Mouse (Mus musculus): ENCODE results near the gene Smg1.

Gene Smg1

DNA sequence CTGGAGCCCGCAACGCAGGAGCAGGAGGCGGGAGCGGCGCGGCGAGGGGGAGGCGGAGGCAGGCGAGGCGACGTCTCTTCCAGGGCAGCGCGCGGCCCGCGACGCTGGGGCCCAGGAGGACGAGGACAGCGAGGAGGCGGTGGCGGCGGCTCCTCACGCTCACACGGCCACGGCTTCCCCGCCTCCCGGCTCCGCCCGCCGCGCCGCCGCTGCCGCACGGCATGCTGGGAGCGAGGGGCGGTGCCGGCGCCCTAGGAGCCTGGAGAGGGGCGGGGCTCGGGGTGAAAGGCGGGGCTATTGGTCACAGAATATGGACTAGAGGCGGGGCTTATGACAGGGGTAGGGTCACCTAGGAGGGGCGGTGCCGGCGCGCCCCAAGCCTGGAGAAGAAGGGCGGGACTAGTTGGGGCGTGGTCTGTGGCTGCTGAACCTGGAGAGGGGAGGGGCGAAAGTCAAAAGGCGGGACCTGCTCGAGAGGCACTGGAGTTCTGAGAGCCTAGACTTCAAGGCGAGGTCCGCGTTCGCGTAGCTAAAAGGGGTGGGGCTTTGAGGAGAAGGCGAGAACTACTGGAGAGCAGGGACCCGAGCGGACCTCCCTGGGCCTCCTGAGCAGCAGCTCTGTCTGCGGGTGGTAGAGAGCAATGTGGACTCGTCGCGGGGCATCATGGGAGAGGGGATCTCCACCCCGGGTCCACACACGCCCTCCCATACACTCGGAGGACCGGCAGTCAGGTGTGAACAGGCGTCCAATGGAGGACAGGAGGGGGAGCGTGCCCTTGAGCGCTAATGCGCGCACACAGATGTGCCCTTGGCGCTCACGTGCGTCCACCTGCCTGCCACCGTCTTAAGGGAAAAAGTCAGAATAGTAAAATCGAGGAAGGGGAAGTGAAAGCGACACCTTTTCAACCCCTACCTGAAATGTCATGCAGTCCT is at the start of gene Smg1:
Gene Smg1, minus strand, starts transcription at position 218 of the 933 bp plus-strand sequence.
- in situ Hi-C loops (cut with MboI, MseI) = no loop called here

DNA sequence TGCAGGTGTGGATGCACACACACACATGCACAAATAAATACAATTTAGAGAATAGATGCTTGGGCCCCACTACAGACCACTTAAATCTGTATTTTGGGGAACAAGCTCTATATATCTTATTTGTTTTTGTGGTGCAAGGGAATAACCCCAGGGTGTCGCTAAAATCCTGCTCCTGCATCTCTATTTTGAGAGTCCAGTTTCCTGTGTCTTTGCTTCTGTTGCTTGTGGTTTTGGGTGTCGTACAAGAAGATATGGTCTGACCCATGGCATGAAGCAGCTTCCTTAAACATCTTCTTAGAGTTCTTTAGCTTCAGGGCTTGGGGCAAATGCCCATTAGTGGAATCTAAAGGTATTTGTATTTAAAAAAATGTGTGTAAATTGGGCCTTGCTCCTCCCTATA is 39.7 kb upstream of the Smg1 start:
- in situ Hi-C loops (cut with MboI, MseI) = loop anchor here (25.0 kb wide), 1 partner anchor 896 kb away; the partner anchor contains the start of gene Xylt1

DNA sequence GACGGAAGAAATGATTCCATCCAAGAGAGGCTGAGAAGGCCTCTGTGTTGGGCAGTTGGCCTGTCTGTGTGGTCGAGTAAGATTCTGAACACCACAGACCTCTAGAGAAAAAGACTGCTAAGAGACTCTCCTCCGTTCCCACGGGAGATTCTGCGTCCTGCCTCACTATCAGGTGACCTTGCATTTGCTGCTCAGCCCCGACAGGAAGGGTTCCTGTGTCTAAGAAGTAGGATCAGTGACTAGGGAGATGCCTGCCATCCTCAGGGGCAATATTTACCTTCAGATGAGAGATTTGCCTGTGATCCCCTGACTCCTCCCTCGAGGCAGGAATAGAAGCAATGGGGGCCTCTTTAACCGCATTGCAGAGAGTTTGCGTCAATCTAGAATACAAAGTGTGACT is 39.1 kb upstream of the Smg1 start:
- in situ Hi-C loops (cut with MboI, MseI) = loop anchor here (25.0 kb wide), 1 partner anchor 895 kb away; the partner anchor contains the start of gene Xylt1

DNA sequence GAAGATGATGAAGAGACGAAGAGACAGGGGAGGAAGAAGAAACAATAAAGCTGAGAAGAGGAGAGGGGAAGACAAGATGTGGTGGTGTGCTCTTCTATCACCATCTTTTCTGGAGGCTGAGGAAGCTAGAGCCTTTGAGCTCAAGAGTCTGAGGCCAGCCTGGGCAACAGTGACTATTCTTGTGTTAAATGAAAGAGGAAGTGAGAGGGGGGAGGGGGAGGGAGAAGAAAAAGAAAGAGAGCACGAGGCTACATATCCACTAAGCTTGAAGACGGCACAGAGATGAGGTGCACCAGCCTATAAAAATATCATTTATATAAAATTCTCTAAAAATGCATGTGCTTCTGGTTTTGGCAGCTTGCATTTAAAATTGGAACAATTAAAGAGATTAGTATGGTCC is 36.1 kb upstream of the Smg1 start:
- in situ Hi-C loops (cut with MboI, MseI) = loop anchor here (5.0 to 25.0 kb wide), 2 partner anchors 52 to 892 kb away; partner anchors contain the start of gene Xylt1

DNA sequence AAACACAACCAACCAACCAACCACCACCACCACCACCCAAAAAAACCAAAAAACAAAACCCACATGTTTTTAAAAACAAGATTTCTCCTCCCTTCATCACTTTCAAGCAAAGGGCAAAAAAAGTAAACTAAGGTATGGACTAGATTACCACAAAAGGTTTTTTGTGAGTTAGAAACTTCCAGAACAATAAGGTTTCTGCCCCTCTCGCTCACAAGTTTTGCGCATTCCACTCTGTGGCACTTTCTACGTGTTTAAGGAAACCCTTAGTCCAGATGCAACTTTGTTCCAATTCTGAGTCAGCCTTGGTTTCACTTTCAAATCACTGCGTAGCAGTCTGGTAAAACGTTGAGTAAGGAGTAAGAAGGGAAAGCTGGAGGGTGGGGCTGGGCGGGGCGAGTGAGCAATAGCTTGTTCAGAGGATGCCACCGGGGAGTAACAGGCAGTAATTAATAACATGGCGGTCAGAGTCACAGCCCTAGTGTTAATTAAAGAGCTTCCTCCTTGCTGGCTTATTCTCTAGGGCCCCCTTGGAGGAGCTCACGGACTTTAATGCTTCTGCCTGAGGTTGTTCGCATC is 34.0 kb upstream of the Smg1 start:
- in situ Hi-C loops (cut with MboI, MseI) = loop anchor here (5.0 to 25.0 kb wide), 2 partner anchors 50 to 890 kb away; partner anchors contain the start of gene Xylt1

DNA sequence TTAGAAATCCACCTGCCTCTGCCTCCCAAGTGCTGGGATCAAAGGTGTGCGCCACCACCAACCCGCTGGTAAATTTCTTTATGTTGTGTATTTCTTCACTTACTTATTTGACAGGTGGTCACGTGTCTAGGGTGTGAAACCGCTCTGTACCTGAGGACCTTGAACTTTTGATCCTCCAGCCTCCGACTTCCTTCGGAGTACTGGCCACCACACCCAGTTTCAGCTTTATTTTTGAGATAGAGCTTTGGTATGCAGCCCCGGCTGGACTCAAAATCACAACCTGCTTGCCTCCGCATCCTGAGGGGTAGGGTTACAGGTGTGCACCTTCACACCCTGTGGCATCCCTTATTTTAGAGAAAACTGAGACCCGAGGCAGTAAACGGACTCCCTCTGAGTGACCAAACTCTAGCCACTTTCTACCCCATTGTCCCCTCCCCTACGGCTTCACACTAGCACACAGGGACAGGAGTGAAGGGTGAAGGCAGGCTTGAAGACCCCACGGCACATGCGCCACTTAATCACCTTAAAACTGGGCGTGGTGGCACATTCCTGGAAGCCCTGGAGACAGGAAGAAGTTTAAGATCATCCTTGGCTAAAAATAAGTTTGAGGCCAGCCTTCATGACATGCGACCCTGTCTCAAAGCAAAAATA is 33.3 kb upstream of the Smg1 start:
- in situ Hi-C loops (cut with MboI, MseI) = loop anchor here (5.0 to 25.0 kb wide), 2 partner anchors 50 to 890 kb away; partner anchors contain the start of gene Xylt1

DNA sequence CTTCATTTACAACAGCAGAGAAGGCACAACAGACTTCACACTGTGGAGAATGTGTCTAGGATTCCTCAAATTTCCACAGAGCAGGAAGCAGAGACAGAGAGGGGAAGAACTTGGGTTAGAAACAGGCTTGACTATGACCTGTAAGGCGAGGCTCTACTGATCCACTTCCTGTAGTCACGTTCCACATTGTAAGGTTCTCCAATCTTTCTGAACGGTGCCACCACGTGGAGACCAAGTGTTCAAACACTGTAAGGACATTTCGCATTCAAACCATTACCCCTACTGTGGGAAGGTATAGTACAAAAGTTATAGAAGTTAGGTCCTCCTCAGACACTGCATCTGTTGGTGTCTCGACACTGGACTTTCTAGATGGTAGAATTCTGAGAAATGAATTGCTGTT is 31.8 kb upstream of the Smg1 start:
- in situ Hi-C loops (cut with MboI, MseI) = loop anchor here (5.0 to 25.0 kb wide), 2 partner anchors 48 to 888 kb away; partner anchors contain the start of gene Xylt1

DNA sequence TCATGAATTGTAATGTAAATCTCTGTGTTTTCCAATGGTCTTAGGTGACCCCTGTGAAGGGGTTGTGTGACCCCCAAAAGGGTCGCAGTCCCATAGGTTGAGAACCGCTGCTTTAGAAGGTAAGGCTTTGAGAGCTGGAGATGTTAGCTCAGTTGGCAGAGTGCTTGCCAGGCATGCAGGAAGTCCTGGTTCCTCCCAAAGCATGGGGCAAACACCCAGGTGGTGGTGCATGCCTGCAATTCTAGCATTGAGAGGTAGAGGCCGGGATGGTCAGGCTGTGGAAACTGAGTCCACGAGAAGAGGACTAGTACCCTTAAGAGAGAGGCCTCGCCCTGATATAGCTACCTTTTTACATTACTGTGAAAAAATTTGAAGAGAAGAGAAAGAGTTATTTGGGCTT is 31.4 kb upstream of the Smg1 start:
- in situ Hi-C loops (cut with MboI, MseI) = loop anchor here (5.0 to 25.0 kb wide), 2 partner anchors 48 to 888 kb away; partner anchors contain the start of gene Xylt1

DNA sequence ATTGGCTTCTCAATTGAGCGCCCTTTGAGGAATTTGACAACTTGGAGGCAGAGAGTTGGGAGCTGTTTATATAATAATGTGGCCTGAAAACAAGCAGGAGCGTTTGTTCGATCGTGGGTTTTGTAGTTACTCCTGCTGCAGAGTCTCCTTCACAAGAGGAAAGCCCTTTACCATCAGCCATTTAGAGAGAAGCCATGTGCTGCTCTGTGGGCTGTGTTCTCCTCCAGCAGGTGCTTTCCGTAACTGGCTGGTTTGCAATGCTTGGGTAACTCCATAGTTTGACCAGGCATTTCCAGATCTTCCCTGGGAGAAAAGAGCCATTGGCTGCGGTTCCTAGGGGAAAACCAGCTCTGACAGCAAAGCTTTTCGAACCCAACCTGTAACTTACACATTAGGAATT is 30.7 kb upstream of the Smg1 start:
- in situ Hi-C loops (cut with MboI, MseI) = no loop called here

DNA sequence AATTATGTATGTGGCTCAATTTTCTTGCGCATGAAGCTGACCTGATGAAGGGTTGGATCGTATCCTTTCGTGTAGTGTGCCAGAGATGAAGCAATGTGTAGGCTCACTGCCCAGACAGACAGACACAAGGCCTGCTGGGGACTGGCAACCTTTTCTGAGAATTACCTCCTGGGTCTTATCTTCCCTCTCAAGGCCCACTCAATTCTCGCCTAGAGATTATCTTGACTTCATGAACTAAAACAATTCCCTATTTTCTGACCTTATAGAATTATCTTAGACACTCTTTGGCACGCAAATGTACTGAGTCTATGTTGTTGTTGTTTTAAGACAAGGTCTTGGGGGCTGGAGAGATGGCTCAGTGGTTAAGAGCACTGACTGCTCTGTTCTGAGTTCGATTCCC is 22.6 kb upstream of the Smg1 start:
- in situ Hi-C loops (cut with MboI, MseI) = no loop called here

DNA sequence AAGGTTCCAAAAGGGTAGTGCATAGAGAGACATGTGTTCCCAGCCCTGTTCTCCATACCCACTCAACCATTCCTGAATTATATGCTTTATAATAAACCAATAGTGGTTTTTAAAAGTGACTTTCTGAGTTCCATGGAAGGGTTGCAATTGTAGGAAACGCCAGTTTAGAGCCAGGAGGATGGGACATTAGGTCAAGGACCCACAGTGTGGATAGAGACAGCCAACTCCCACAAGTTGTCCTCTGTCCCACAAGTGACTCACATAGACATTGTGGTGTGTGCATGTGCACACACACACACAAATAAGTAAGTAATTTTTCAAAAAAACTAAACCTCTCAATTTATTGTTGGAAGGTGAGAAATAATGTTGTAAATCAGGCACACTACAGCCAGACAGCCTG is 20.1 kb upstream of the Smg1 start:
- in situ Hi-C loops (cut with MboI, MseI) = no loop called here

DNA sequence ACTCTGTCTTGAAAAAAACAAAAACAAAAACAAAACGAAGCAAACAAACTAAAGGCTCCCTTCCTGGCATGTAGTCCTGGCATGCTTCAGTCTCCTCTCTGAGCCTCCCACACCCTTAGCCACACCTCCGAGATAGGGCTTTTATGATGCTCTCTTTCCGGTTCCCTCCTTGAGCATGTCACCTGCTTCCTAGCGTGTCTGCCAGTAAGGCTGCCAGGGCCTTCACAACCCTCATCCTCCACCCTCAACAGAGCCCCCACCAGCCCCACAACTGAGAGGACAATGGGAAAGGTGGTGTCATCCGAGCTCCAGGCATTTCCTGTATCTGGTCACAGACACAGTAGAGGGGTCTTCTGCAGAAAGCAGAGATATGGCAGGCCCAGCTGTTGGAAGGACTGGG is 18.9 kb upstream of the Smg1 start:
- in situ Hi-C loops (cut with MboI, MseI) = no loop called here

DNA sequence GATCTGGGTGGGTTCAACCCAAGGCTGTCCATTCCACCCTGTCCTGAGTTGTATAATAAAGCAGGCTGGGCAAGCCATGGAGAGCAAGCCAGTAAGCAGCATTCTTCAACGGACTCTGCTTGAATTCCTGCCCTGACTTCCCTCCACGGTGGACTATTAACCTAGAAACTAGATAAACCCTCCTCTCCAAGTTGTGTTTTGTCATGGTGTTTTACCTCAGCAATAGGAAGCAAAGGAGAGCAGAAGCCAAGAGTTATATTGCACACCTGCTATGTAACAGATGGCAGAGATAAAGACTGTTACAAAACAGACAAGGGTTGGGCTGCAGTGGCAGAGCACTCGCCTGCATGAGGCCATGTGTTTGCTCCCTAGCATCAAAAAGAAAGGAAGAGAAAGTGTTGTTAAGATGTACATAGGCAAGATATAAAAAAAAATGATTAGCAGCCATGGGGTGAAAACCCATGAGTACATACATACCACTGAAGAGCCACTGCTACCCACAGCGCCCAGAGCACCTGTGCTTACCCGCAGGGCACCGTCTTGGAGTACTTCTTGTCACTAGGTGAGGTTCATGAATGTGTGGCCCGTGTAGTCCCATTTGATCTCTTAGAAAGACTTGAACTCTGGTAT is 16.3 kb upstream of the Smg1 start:
- in situ Hi-C loops (cut with MboI, MseI) = no loop called here

DNA sequence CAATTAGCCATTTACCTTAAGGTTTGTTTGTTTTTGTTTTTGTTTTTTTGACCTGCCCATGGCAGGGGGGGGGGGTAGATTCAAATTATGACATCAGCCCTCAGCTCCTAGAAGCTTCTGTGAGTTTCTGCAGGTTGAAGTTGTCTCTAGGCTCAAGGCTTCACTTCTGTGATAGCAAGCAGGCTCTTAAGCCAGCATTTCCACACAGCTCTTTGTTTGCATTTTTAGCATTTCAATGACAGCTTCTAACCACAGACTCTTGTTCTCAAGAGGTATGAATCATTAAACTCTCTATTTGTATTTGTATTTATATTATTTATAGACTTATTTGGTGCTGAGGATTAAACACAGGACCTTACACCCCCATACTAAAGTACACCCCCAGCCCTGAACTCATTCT is 15.0 kb upstream of the Smg1 start:
- in situ Hi-C loops (cut with MboI, MseI) = no loop called here

DNA sequence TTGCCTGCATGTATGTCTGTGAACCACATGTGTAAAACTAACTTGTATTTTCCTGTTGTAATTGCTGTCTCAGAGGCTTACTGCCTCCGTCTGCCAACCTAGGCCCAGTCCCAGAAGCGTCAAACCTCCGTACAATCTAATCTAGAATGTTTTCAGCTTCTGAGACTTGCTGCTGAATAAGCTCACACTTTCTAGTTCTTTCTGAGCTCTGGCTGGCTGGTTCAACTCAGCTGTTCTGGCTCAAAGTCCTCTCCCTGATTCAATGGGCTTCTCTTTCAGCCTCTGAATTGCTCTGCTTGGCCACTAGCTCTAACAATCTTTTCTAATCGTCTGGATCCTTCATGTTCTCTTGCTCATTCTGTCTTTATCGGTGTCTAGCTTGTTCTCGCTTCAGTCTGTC is 13.3 kb upstream of the Smg1 start:
- in situ Hi-C loops (cut with MboI, MseI) = no loop called here

DNA sequence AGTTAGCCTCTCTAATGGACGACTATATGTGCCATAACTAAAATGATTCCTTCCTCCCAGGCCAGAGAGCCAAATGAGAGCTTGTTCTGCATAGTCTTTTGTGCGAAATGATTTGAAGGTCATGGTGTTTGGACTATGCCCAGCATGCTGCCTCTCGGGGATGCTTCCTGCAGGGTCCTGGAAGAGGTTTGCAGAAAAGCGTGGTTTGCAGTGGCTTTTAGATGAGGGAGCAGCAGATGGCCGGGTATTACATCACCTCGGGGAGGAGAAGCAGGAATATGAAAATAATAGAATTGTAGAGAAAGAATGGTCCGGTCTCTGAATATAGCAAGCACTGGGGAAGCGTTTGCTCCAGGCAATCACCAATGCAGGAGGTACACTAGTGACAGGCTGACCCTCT is 11.0 kb upstream of the Smg1 start:
- in situ Hi-C loops (cut with MboI, MseI) = no loop called here

DNA sequence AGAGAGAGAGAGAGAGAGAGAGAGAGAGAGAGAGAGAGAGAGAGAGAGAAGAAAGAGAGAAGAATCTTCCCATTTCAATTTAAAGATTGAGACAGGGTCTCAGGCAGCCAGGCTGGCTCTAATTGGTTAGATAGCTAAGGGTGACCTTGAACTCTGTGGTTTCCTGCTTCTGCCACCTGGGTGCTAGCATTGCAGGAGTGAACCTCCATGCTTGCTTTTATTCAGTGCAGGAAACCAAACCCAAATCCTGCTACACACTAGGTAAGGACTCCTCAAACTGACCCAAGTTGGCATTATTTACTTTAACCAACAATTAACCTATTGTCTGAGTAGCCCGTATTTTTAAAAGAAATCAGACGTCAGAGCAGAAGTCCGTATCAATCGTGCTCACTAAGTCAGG is 10.5 kb upstream of the Smg1 start:
- in situ Hi-C loops (cut with MboI, MseI) = no loop called here

DNA sequence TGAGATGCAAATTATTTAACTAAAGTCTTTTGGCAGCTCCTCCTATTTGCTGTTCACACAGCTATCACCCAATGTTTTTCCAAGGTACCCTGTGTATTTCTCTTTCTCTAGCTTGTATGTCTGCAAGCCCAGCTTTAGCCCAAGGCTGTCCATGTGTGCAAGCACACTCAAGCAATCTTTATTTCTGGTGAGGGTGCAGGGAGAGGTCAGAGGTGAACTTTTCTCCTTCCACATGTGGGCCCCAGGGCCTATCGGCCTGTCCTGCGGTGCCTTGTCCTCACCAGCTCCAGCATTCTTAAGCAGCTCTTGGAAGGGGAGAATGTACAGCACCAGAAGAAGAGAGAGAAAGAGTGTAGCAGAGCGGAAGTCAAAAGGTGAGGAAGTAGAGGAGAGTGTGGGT is 9.5 kb upstream of the Smg1 start:
- in situ Hi-C loops (cut with MboI, MseI) = no loop called here

DNA sequence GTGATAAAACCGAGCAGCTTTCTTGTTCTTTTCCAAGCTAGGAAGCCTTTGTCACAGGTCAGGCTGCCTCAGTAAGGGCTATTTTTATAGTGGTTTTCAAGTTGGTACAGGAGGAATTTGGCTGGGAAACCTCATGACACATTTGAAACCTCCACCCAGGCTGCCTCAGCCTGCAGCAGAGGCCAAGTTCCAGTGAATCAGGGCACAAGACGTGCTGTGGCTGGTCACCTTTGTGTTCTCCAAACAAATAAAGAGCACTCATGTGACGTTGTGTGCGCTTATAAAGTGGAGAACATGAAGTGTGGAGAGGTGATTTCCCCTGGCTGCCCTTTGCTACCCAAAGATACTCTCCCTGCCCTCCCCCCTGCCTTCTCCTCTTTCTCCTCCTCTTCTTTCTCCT is 8.9 kb upstream of the Smg1 start:
- in situ Hi-C loops (cut with MboI, MseI) = no loop called here

DNA sequence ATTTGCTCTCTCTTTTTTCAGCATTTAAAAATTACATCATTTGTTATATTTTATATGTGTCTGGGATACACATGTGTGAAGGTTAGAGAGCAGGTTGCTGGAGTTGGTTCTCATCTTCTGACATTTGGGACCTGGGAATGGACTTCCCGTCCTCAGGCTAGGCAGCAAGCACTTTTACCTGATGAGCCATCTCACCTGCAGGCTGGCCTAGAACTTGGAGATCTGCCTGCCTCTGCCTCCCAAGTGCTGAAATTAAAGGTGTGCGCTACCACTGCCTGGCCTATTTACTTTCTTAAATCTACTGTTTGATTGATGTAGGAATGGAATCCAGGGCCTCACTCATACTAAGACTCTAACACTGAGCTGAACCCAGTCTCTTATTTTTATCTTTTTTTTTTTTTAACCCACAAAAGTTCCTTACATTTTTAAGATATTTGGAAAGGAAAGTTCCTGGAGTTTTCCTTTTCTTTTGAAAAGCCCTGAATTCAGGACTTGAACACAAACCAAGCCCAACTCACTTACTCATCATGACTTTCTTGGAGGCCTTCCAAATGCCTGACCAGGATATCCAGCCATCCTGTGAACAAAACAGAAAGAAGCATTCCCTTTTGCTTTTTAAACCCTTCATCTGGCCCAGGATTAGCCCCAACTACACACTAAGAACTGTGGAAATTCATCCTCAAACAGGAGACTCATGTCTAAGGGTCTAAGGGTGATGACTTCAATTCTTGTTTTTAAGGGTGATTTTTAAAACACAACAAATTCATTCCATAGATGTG is 8.1 kb upstream of the Smg1 start:
- in situ Hi-C loops (cut with MboI, MseI) = no loop called here

All from T-helper 1 cell (primary cell).